Mouse (Mus musculus): Measurements from ENCODE around the gene Mgst3.

DNA sequence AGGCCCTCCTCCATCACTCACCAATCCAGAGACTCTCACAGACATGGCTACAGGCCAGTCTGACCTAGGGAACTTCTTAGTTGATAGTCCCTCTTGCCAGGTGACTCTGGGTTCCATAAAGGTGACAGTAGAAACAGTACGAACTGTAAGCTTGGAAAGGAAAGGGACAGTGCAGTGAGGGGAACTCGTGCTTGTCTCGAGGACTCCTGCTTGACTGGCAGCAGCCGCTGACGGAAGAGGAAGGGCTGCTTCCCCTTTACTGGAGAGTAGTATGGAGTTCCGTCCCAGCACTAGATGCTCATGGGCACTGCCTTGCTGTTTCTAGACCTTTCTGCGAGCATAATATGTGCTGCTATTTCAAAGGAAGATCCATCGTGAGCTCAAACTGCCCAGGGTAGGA is 62.5 kb downstream of the Mgst3 start:
- TF ChIP-seq POLR2A (IDR thresholded peaks at IDR 0.05; ENCODE audit: insufficient read depth, low read depth, low read length) (no peak), CTCF (IDR thresholded peaks at IDR 0.05; ENCODE audit: insufficient read depth, low read depth, low read length) (no peak)
